Mouse (Mus musculus) midbrain, postnatal 0 days (tissue): ENCODE results near the gene Cdc37l1. TPM values are rescaled to one million over a fixed set of nuclear protein-coding genes. Genes with fewer than 3 reads are reported as not detected.
A peak's percentile ranks its signal among the peaks of the same experiment; 100 is the strongest.

ENCODE experiments used
- ATAC-seq: fragments of 200-750 bp; cut with Nextera tagmentation; 2 replicates; pipeline ENCODE4 v1.8.0; 2017; ENCODE audit warnings: moderate number of reproducible peaks, mild to moderate bottlenecking, moderate TSS enrichment, moderate library complexity; ENCODE audit not compliant: low FRiP score
- DNase-seq: peaks from one replicate; pipeline ENCODE4 v3.0.0-alpha.2; 2015; ENCODE audit warnings: low spot score
- H3K27ac ChIP-seq: fragments of 300-500 bp; sonication (generic); 2 replicates; pipeline ENCODE4 v1.5.1; 2014; ENCODE audit warnings: low read depth, mild to moderate bottlenecking, low read length, mixed read lengths
- H3K27me3 ChIP-seq: fragments of 300-500 bp; sonication (generic); 2 replicates; pipeline ENCODE4 v1.6.1; 2014; ENCODE audit warnings: low read length, control low read depth, mixed read lengths; ENCODE audit not compliant: insufficient read depth
- H3K36me3 ChIP-seq: fragments of 300-500 bp; sonication (generic); 2 replicates; pipeline ENCODE4 v1.6.1; 2014; ENCODE audit warnings: low read length, control low read depth, mixed read lengths; ENCODE audit not compliant: insufficient read depth
- H3K4me1 ChIP-seq: fragments of 300-500 bp; sonication (generic); 2 replicates; pipeline ENCODE4 v1.6.1; 2014; ENCODE audit warnings: mild to moderate bottlenecking, control low read depth, antibody characterized with exemption, low read length, mixed read lengths; ENCODE audit not compliant: insufficient read depth
- H3K4me2 ChIP-seq: fragments of 300-500 bp; sonication (generic); 2 replicates; pipeline ENCODE4 v1.6.1; 2014; ENCODE audit warnings: low read depth, mild to moderate bottlenecking, low read length, mixed read lengths; ENCODE audit not compliant: poor library complexity, severe bottlenecking
- H3K4me3 ChIP-seq: fragments of 300-500 bp; sonication (generic); 2 replicates; pipeline ENCODE4 v1.5.1; 2014; ENCODE audit warnings: low read depth, mild to moderate bottlenecking, low read length, moderate library complexity
- H3K9ac ChIP-seq: fragments of 300-500 bp; sonication (generic); replicated peaks from 2 replicates; pipeline ENCODE4 v1.6.1; 2014; ENCODE audit warnings: mild to moderate bottlenecking, low read length, moderate library complexity, mixed read lengths; ENCODE audit not compliant: poor library complexity, severe bottlenecking
- H3K9me3 ChIP-seq: fragments of 300-500 bp; sonication (generic); 2 replicates; pipeline ENCODE4 v1.6.1; 2016; ENCODE audit warnings: low read length, control low read depth
- CTCF ChIP-seq: IDR thresholded peaks from 2 replicates; pipeline ENCODE4 v1.5.1; 2016; ENCODE audit warnings: antibody characterized with exemption, mild to moderate bottlenecking
- WGBS: fragments of 180-500 bp; shearing (Covaris S2); extraction: QIAGEN DNeasy Blood & Tissue Kit; methylation state at CpG from one replicate; pipeline ENCODE4 v1.1.7; 2014; 5-methylcytosine and 5-hydroxymethylcytosine counted together
- polyA plus RNA-seq: library from polyadenylated mRNA; unstranded; fragments of >200 nt; fragmentation: Nextera tagmentation; extraction: Ambion mirVana; gene quantifications from 2 replicates; pipeline ENCODE4 v1.2.1, GENCODE M21; 2015
- total RNA-seq: library from RNA; depleted of rRNA; stranded (reverse); fragments of >200 nt; gene quantifications from 2 replicates; pipeline ENCODE4 v1.2.3, GENCODE M21; 2014

Cdc37l1 gene
- total and polyA plus RNA-seq, 2 experiments from 2014 or later, result 34.2 to 52.2 TPM

DNA sequence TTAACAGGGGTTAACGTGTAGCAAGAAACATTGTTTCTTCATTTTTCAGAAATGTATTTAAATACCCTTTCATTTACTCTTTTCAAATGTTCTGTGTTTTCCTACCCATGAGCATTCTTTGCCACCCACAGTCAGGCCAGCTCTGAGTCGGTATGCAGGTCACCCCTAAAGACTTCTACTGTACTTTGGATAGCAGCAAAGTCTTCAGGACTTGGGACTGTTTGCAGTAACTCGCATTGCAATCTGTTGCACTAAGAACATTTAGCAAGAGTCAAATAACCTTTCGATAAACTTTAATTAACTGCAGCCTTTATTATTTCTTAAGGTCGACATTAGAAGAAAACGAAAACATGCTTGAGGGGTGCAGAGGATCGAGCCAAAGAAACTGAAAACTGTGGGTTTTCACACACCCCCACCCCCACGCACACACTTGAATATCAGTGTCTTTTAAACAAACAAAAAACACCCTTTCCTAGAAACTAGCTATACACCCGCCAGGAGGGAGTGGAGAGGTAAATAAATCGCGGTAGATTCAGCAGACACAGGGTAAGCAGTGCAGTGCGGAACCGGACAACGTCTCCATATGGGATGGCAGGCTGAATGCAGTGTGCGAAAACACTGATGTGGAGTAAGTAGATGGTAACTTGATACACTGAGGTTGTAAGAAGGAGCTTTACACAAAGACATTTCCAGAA, 56.0 kb downstream of the Cdc37l1 start:
- H3K36me3 ChIP-seq, result no peaks in the 10 kb centered on the region
- ATAC-seq, result no peak
- DNase-seq, result no peak
- H3K27me3 ChIP-seq, result no peaks in the 10 kb centered on the region
- H3K4me3 ChIP-seq, result peak overlapping the region; percentile 22
- H3K4me1 ChIP-seq, result no peaks in the 10 kb centered on the region; the same call in 1 of the 2 replicates
- H3K27ac ChIP-seq, result no peak overlapping the region
- WGBS, result 43% methylated on average over 15 of the region's 15 CpGs
- TF ChIP-seq CTCF, result no peak
- 0 out of 2 replicates have a peak overlapping the region, but pooled peaks have one; percentile 13 for H3K9ac ChIP-seq
- no peaks in the 10 kb centered on the region for H3K9me3 ChIP-seq
- H3K4me2 ChIP-seq, result peak overlapping the region; percentile 80

DNA sequence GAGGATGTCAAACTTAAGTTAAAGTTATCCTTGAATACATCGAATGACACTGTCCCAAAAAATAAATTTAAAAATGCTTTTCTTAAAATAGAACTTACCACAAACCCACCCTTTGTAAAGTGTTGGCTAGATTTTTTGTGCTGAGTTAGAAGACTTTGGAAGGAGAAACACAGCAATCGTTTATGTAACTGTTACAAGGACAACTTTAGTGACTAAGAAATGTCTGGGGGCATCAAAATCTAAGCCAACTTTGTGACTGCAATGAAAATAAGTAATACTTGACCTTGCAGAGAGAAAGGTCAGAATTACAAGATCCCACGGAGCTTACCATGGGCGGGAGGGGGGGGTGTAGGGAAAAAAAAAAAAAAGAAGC, 56.8 kb downstream of the Cdc37l1 start:
- H3K4me3 ChIP-seq, result peak overlapping the region; percentile 81
- peak overlapping the region; percentile 80 for H3K4me2 ChIP-seq
- ATAC-seq (no peak), DNase-seq (no peak)
- WGBS, result 27% methylated on average over 4 of the region's 4 CpGs
- H3K27me3 ChIP-seq, result no peaks in the 10 kb centered on the region
- H3K4me1 ChIP-seq, result no peaks in the 10 kb centered on the region; the same call in 1 of the 2 replicates
- H3K36me3 ChIP-seq, result no peaks in the 10 kb centered on the region
- H3K27ac ChIP-seq, result peak overlapping the region; percentile 78; the same call in 1 of the 2 replicates
- no peaks in the 10 kb centered on the region for H3K9me3 ChIP-seq
- peak overlapping the region; percentile 90 for H3K9ac ChIP-seq
- TF ChIP-seq CTCF, result no peak

- no peaks in the 10 kb centered on the region for H3K36me3 ChIP-seq
- H3K4me3 ChIP-seq, result peak within 1 kb of the TSS; percentile 81
- H3K9me3 ChIP-seq, result no peaks in the 10 kb centered on the region
- peak; percentile 53 for TF ChIP-seq CTCF
- H3K27me3 ChIP-seq, result no peaks in the 10 kb centered on the region
- peak within 1 kb of the TSS; percentile 90 for H3K9ac ChIP-seq
- no peaks in the 10 kb centered on the region; the same call in 1 of the 2 replicates for H3K4me1 ChIP-seq
- ATAC-seq (peak; percentile 89), DNase-seq (peak; percentile 71)
- WGBS, result under 1% methylated on average over 66 of the region's 68 CpGs
- peak within 1 kb of the TSS; percentile 78 for H3K27ac ChIP-seq
- peak within 1 kb of the TSS; percentile 80 for H3K4me2 ChIP-seq
Measured at GRCm38 (mm10) chr19:29047334-29048170, 57.4 kb downstream of the Cdc37l1 start, which contains the start of gene Ak3. Gene Ak3, minus strand, starts transcription at chr19:29047961.

GRCm38 (mm10) chr19:29049401-29050075, 59.4 kb downstream of the Cdc37l1 start:
- no peak for TF ChIP-seq CTCF
- no peak overlapping the region for H3K27ac ChIP-seq
- no peak for DNase-seq
- H3K4me2 ChIP-seq, result no peak overlapping the region
- no peaks in the 10 kb centered on the region for H3K27me3 ChIP-seq
- H3K4me3 ChIP-seq, result no peak overlapping the region
- no peaks in the 10 kb centered on the region for H3K9me3 ChIP-seq
- no peaks in the 10 kb centered on the region for H3K4me1 ChIP-seq
- ATAC-seq, result no peak
- 77% methylated on average over 12 of the region's 12 CpGs for WGBS
- H3K36me3 ChIP-seq, result no peaks in the 10 kb centered on the region
- no peak overlapping the region for H3K9ac ChIP-seq

- Histone ChIP-seq H3K9ac (no peak overlapping the region), H3K9me3 (no peaks in the 10 kb centered on the region), H3K4me1 (no peaks in the 10 kb centered on the region), H3K4me2 (no peak overlapping the region), H3K4me3 (no peak overlapping the region), H3K27ac (no peak overlapping the region), H3K27me3 (no peaks in the 10 kb centered on the region), H3K36me3 (no peaks in the 10 kb centered on the region)
- DNase-seq, result no peak
- 82% methylated on average over 9 of the region's 9 CpGs for WGBS
- no peak for TF ChIP-seq CTCF
- ATAC-seq, result no peak
Measured at GRCm38 (mm10) chr19:29050186-29050980, 60.2 kb downstream of the Cdc37l1 start.
